Mouse (Mus musculus): ENCODE measurements around the gene Polg.

The Polg gene

DNA sequence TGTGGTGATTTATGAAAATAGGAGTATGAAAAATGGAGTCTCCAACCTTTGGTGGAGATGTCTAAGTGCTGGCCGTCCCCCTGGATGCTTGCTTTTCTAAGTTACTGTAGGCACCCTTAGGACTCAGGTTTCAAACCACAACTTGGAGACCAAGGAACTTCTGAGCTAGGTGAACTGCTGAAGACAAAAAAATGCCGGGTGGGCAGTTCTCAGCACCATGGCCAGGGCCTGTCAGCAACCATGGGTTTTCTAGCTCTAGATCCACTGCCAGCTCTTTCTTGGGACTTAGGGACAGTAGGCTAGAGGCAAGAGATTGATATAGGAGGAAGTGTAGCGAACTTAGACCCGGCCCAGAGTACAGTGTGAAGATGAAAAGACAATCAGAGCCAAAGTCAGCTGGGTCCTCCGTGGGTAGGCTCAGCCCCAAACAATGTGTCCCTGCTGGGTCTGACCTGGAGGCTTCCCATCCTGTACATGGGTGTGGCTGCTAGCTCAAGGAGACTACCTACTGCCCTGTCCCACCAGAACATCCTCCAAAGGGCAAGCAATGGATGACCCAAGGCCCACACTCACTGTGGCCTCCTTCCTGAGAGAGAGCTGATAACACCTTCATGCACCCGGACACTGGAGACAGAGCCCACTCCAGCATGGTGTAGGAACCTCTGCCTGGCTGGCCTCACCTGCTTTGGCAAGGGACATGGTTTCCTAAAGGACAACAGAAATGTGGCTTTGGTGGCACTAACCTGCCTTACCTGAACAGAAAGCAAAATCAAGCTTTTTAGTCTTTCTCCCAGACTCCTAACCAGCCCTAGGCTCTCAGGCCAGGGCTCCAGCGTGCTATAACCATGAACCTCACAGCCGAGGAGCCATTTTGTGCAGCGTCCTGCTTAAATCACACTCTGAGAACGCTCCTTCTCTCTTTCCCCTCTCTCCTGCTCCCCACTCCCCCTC lies 36.3 kb upstream of the Polg start:
- DNase-seq, result no peak

DNA sequence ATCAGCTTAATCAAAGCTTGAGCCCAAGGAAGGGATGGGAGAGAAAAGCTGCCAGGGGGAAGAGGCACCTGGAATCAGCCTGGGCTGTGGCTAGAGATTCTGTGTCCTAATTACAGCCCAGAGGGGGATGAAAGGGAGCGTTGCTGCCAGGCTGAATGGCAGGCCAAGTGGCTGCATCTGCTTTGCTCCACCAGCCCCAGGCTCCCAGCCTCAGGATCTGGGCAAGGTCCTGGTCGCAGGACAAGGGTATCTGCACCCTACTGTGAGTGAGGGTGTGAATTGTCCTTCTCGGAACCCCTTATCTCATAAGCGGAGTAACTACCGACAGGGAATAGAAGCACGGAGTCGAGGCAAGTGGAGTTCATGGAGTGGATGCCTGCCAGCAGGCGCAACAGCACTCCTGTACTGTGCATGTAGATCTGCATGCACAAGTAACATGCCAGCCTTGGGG lies 35.4 kb upstream of the Polg start:
- DNase-seq, result no peak

DNA sequence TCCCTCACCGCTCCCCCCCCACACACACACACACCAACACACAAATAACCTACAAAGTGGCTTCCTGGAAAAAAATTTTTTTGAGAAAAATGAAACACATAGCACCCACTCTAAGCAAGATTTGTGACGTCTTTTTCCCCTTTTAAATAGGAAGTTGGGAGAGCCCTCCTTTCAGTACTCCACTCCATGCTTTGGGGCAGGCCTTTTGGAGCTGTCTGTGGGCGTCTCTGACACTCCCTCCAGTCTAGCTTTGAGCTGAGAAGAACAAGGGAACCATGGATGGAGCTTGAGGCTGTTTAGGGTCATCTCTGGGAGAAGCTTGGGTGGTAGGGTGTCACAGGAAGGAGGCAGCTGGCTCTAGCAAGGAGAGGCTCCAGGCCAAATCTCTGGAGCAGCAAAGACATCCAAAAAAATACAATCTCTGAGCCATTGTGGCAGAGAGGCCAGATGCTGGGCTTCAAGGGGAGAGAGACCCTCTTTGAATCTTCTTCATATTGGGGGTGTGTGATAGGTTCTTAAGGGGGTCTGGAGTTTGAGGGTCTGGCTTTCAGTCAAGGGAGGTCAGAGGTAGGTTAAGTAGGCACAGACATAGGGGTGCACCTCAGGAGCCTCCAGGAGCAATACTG lies 34.6 kb upstream of the Polg start:
- DNase-seq, result no peak

DNA sequence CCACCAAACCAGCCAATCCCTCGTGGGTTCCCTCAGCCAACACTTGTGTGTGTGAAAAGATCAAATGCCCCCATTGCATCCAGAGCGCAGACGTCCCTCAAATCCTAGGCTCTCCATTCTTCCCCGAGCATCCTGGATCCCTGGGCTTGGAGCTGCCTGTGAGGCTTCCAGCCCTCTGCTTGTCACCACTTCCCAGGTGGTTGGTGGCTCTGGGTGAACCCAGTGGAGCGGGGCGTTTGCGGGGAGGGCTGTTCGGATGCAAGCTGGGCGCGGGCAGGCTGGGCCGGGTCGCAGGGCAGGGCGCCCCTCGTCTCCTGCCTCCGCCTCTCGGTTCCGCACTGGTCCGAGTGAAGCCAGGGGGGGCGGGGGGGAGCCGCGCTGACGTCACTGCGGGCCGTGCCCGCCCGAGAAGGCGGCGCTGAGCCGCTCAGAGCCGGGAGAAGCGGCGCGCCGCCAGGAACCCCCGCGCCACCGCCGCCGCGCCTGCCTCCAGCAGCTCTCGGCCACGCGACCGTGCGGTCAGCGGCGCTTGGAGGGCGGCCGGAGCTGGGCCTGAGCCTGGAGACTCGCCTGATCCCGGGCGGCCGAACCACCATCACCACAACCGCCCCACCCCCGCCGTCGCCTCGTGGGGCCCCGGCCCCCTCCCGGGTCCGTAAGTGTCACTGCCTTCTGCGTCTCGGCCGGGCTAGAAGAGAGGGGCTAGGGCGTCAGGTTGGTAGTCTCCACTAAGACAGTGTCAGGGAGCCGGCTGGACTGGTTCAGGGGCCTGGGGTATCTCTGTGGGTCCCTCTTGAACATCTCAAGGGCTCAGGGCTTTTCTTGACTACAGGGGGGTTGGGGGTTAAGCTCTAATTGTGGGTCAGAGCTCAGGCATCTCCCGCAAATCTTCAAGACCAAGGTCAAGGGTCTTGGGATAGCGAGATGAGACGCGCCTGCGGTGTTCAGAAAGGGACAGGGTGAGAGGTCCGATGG lies 33.7 kb upstream of the Polg start:
- DNase-seq, result no peak

DNA sequence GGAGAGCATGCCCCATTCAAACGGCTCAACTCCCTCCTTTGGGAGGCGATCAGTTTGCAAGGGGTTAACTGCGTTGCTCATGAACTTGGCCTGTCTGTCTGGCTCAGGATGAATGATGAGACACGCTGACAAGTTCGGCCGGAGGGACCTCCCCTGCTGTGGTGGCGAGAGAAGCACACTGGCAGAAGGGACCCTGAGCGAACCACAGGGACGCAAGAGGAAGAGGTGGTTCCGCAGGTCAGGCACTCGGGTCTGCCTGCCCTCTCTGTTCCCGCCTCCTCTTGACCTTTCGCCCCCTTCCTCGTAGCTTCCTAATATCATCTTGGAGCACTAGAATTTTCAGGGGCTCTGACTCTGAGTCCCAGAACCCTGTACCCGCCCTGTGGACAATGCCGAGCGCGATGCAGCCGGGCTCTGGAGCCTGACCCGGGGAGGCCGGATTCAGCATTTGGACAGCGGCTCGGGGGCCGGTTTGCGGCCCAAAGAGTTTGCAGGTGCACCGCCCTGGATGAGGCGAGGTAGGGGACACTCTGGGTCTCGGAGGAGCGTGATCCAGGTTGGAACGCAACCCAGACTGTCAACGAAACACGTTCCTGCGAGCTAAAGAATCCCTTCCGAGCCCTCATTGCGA lies 32.9 kb upstream of the Polg start:
- DNase-seq, result peak in 1 of 2 experiments; percentile 29

DNA sequence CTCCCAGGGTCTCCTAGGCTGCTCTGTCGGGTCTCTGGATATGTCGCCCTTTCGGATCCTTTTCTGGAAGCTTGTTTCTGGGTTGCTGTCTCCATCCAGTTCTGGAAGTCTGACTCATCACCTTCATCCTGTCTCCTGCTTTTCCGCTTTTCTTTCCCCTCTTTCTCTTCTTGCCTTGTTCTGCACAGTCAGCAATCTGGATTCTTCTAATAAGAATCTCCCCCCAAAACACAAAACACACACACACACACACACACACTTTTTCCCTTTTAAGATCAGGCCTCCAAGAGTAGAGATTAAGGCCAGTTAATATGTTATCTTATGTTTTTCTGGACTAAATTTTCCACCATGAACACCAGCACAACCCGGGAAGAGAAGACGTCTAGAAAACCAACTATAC lies 32.2 kb upstream of the Polg start:
- no peak for DNase-seq

DNA sequence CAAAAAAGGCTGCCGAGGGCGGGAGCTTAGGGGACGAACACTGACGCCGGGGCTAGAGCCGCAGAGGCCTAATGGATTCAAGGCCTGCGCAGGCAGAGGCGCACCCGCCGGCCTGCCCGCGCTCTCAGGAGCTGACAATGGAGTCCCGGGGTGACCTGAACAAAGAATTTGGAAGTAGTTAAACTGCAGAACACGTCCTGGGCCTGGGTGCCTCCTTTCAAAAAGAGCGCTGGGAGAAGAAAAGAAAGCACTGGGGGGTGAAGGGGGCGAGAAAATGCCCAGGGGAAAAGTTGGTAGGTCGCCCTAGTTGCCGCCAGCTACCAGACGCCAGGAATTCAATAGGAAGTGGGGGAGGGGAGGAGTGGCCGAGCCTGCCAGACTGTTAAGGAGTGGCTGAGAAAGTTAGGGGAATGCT lies 31.5 kb upstream of the Polg start:
- DNase-seq, result no peak

DNA sequence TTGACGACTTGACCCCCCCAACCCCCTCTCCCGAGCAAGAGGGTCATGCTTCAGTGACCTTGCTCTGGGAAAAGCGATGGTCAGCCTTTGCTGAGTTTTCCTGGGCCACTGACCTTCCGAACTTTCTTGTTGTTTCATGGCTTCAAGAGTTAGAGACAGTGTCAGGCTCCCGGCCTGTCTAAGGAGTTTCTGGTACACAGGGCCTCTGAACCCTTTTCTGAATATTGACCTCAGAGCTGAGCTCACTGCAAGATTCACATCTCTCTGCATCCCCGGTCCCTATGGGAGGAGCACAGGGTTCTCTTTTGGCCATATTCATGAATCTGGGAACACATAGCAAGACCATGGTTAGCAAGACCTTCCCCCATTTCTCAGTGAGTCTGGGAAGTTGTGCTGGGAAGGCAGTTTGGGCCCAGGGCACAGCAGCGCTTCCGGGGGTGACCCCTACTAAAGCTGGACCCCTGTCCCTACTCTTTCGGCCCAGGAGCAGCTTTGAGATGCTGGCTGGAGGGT lies 30.7 kb upstream of the Polg start:
- DNase-seq, result no peak

DNA sequence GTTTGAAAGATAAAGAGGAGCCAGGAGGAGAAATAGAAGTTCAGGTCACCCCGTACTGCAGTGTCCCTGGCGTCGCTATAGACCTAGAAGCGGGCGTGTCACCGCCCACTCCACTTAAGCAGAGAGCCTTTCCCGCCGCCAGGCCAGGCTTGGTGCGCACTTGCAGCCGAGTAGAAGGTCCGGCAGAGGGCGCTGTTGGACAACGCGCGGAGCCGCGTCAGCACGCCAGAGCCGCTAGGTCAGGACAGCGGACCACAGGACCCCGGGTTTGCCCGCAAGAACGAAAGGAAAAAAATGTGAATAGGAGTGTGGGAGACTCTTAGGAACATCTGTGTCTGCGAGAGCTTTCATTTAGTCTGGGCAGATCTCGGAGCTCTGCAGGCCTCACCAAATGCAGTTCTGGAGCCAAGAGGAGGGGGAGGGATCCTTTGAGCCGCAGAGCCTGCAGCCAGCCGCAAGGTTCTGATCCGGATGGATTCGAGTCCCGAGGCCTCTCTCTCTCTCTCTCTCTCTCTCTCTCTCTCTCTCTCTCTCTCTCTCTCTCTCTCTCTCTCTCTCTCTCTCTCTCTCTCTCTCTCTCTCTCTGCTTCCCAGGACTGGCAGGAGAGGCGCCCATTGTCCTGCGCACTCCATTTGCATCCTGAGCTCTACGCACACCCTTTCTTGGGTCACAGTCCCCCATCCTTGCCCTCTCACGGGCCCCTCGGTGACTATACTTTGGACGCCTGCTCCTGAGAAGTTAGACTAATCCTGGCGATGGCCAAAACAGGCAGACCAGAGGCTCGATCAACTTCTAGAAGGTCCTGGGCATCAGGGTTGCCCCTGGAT lies 30.0 kb upstream of the Polg start:
- peak; percentile 62 to 80 for DNase-seq

DNA sequence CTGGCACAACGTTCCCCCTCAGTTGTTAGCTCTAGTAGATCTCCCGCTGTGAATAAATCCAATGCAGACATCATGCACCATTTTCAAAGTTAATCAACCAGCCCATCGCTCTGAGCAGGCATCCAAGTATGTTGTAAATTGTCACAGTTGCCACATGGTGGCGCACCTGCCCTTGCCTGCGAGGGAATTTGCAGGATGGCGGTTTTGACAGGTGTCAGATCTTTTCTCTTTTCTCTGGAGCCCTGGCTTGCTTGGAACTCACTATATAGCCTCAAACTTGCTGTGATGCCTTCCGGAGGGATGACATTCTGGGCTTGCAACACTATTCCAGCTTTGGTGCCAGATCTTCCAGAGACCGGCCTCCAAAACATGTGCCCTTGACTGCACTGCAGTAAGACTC lies 27.8 kb upstream of the Polg start:
- peak in 1 of 2 experiments; percentile 20 for DNase-seq

DNA sequence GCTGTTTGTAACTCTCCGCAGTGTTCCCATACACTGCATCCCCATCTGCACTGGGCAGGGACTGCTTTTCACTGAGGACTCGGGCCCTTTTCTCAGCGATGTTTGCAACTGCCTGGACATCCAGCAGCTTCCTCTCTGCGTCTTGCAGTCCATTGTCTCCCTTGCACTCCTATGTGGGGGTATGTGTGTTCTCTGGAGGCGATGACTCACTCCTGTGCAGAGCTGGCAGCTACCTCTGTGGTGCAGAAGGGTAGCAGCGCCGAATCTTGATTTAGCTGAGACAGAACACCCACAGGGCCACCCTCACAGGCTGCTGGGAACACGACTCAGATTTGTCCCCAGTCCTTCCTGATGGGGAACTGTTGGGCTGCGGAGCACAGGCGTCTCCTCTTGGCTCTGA lies 20.4 kb upstream of the Polg start:
- DNase-seq, result no peak

DNA sequence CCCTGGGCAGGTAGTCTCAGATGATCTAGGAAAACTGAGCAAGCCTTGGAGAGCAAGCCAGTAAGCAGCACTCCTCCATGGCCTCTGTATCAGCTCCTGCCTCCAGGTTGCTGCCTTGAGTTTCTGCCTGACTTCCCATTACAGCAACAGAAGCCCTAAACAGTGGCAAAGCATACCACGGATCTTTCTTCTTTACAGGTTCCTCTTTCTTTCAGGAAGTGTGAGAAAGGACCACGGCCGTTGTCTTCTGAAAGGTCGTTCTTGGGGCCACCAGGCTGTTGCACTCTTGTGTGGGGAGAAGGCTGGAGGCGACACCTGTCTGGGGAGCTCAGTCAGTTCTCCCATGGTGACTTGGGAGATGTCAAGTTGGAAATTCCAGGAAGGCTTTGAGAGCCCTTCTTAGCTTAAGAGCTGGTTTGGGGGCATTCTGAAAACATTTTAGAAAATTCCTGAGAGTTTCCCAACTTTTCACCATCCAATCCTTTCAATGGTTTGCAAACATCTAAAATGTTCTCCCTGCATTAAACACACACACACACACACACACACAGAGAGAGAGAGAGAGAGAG lies 8.8 kb upstream of the Polg start:
- DNase-seq, result no peak

DNA sequence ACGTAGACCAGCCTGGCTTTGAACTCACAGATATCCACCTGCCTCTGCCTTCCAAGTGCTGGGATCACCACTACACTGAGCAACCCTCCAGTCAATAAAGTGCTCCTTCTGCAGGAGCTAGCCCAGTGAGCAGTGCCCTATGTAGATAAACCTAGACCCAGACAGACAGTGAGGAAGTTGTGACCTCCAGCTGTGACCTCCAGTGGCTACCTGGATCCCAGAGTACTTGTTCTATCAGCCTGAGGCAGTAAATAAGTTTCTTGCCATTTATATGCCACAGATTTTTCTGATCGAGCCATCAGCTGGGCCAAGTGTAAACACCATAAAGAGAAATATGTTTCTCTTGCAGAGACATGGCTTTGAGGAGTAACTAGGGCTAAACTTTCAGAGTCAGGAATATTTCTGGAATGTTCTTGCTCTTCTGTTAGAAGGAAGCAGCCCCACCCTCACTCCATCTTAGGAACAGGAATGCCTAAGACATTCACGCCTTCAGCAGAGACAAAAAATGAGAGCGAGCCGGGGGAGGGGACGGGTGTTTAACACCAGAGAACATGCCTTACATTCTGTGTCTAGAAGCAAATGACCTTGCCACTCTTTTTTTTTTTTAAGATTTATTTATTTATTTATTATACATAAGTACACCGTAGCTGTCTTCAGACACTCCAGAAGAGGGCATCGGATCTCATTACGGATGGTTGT lies 7.5 kb upstream of the Polg start:
- DNase-seq, result no peak

DNA sequence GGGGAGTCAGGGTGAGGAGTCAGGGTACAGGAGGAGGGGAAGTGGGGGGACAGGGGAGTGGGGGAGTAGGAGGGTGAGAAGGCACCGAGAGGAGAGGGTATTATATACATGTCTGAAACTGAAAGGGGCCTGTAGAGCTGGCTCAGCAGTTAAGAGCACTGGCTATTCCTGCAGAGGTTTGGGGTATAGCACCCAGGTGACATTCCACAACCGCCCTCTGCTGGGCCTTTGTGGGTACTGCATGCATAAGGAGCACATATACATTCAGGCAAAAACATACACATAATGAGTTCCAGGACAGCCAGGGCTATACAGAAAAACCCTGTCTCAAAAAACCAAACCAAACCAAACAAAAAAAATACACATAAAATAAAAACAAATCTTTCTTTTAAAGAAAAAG lies 6.6 kb upstream of the Polg start:
- no peak for DNase-seq

DNA sequence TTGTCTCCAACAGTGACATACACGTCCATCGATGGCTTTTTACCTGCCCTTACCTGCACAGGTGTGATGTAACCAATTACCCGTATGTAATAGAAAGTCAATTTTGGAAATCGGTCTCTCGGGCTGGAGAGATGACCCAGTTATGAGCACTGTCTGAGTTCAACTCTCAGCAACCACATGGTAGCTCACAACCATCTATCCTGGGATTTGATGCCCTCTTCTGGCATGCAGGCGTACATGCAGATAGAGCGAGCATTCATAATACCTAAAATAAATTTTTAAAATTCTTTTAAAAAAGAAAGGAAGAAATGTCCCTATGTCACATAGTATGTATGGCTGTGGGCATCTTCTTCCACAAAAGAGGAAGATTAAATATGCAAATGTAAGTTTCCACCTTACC lies 5.3 kb upstream of the Polg start:
- DNase-seq, result no peak

DNA sequence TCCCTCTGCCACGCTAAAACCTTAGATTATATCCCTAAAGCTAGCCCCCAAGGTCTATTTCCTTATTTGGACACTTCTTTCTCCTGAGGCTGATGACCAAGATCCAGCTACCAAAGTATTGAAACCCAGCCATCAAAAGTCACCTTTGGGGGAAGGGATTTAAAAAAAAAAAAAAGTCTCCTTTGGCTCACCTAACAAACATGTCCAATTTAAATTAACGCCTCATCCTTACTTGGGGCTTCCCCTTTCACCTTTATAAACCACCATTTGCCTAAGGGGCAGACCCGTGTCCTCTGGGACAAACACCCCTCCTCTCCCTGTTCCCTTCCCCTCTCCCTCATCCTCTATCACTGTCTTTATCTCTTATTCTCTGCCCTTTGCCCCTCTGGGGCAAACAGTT lies 4.6 kb upstream of the Polg start:
- DNase-seq, result no peak

DNA sequence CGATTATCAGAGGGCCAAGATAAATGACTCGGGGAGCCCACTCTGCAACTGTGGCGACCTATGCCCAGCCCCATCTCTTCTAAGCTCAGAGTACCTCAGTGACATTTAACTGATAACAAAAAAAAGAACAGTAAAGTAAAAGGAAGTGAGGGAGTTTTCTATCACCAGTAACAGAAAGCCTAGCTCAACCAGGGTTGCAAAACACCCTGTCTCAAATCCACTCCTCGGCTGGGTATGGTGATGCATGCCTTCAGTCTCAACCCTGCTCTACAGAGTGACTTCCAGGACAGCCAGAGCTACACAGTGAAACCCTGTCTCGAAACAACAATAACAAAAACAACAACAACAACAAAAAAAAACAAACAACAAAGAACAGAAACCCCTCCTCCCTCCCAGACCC lies 3.6 kb upstream of the Polg start:
- DNase-seq, result no peak

DNA sequence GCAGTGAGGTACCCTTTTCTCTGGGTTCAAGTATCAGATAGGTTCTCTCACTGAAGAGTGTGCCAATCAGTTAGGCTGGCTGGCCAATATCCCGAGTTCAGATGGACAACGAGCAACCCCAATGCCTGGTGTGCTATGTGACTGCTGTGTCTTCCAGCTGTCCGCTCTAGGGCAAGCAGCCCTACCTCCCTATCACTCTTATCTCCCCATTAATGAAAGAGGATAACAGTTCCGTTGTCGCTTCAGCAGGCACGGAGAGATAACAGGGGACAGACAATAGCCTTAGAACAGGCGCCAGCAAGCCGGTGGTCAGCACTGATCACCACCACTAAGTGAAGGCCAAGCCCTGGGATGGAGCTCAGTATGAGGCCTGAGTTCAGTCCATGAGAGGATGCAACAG lies 2.8 kb upstream of the Polg start:
- no peak for DNase-seq

DNA sequence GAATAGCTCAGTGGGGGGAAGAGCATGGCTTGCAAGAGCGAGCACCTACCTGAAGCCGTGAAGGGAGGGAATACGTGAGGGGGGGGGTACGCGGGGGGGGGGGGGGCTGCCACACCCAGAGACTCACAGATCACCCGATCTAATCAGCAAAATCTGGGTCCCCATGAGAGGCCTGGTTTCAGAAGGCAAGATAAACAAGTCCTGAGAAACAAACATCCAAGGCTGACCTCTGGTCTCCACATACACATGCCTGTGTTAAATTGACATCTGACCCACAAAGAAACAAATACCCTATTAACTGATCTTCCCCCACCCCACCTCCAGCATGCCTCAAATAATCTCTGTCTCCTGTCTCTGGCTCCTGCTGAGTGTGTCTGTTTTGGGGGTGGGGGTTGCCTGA lies 1.8 kb upstream of the Polg start:
- DNase-seq, result no peak

DNA sequence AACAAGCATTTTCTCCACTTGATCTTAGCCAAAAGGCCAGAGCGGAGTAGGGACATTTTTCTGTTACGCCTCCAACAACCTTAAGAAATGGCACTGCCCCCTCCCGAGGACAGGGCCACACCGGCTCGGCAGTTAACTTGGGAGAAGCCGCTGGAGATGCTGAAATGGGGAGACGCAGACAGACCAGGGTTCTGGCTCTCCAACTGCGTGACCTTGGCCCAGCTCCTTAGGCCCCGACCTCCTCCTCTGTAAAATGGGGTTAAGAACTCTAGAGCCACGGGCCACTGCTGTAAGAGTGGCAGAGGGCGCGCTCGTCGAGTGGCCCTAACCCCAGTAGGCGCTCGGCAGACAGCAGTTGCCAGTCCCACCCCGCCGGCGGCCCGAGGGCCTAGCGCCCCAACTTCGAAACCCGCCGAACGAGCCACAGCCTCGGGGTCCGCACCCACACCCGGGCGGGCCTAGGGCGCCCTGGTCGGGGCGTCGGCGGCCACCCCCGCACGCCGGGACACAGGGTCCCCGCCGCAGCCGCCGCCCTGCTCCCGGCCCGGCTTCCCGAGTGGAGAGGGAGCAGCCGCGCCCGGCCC lies 609 bp downstream of the Polg start:
- DNase-seq, result peak; percentile 35 to 53
